Mouse (Mus musculus) cortical plate, adult 2 months (tissue): Measurements from ENCODE around the gene Sgpp2.

Source experiments
- CTCF ChIP-seq: fragments of 200-500 bp; IDR thresholded peaks from 2 replicates; pipeline ENCODE4 v1.5.1; 2011; ENCODE audit warnings: mild to moderate bottlenecking, control low read depth, low read length; ENCODE audit not compliant: insufficient read depth; ENCODE audit errors: extremely low read depth
- POLR2A ChIP-seq: fragments of 200-500 bp; IDR thresholded peaks from 2 replicates; pipeline ENCODE4 v1.6.1; 2011; ENCODE audit warnings: mild to moderate bottlenecking, low read length, control low read depth; ENCODE audit not compliant: insufficient read depth; ENCODE audit errors: extremely low read depth

GRCm38 (mm10) chr1:78309280-78309679, 865 bp upstream of the Sgpp2 start:
- TF ChIP-seq POLR2A: no peak
- no peak for TF ChIP-seq CTCF
